Mouse (Mus musculus): ENCODE measurements at regions not wholly inside any gene's neighbourhood (a gene's known extent, or its start where the extent isn't known, plus 50 kb on each side); places are given as distances from the start of the nearest gene placed in this dataset.

DNA sequence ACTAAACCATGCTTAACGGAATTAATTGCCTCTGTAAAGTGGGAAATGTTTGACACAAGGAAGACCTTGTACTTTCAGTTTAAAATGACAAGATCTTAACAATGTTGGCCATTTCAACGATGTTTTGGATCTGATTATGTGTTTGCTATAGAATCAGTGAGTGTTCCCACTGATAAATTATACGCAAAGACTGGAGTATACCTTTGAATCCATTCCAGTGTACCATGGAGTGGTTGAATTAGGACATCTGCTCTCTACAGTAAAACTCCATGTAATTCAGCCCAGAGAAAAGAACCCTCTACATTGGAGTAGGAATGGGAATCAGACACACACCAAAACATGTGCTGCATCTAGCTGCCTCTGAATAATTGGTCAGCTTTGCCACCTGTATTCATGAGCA lies 437.1 kb downstream of the Chl1 start:
- H3K36me3 ChIP-seq (replicated peaks; ENCODE audit: control insufficient read depth, insufficient read depth, low read depth), result no peaks in the 10 kb centered on the region
- TF ChIP-seq CTCF (IDR thresholded peaks at IDR 0.05; ENCODE audit: low read depth) (no peak), EP300 (IDR thresholded peaks at IDR 0.05; ENCODE audit: low read depth) (no peak)
- H3K27me3 ChIP-seq (ENCODE audit: control insufficient read depth, insufficient read depth, low read length), result no peaks in the 10 kb centered on the region
- H3K9me3 ChIP-seq (ENCODE audit: control insufficient read depth, low read length), result no peaks in the 10 kb centered on the region
- no peak overlapping the region for H3K9ac ChIP-seq (replicated peaks)
- no peak overlapping the region for H3K4me3 ChIP-seq (ENCODE audit: insufficient read depth in 1 of 2, low read depth in 2 of 2, low read length in 2 of 2)
- no peak overlapping the region for H3K27ac ChIP-seq
- no peak for ATAC-seq (ENCODE audit: insufficient read depth)
- no peaks in the 10 kb centered on the region for H3K4me1 ChIP-seq (replicated peaks; ENCODE audit: control insufficient read depth in 2 of 2, insufficient read depth in 2 of 2, low read length in 1 of 2)
- H3K4me2 ChIP-seq (ENCODE audit: low read depth), result no peak overlapping the region
- DNase-seq (ENCODE audit: low read depth in 3 of 3, low spot score in 3 of 3), result no peak
- WGBS (ENCODE audit: insufficient replicate concordance), result 56% methylated on average over 3 of the region's 3 CpGs

- Histone ChIP-seq H3K9me3 (ENCODE audit: control insufficient read depth, low read length) (no peaks in the 10 kb centered on the region), H3K27ac (no peak overlapping the region), H3K27me3 (ENCODE audit: control insufficient read depth, insufficient read depth, low read length) (no peaks in the 10 kb centered on the region), H3K4me1 (replicated peaks; ENCODE audit: control insufficient read depth in 2 of 2, insufficient read depth in 2 of 2, low read length in 1 of 2) (no peaks in the 10 kb centered on the region), H3K36me3 (replicated peaks; ENCODE audit: control insufficient read depth, insufficient read depth, low read depth) (no peaks in the 10 kb centered on the region), H3K4me2 (ENCODE audit: low read depth) (no peak overlapping the region), H3K9ac (replicated peaks) (no peak overlapping the region), H3K4me3 (ENCODE audit: insufficient read depth in 1 of 2, low read depth in 2 of 2, low read length in 2 of 2) (no peak overlapping the region)
- no peak for DNase-seq (ENCODE audit: low read depth in 3 of 3, low spot score in 3 of 3)
- TF ChIP-seq EP300 (IDR thresholded peaks at IDR 0.05; ENCODE audit: low read depth) (no peak), CTCF (IDR thresholded peaks at IDR 0.05; ENCODE audit: low read depth) (no peak)
- 48% methylated on average over 1 of the region's 1 CpGs for WGBS (ENCODE audit: insufficient replicate concordance)
- no peak for ATAC-seq (ENCODE audit: insufficient read depth)
Observed at GRCm38 (mm10) chr6:103953134-103953771, 442.9 kb downstream of the Chl1 start.

GRCm38 (mm10) chr6:103959002-103959401 lies 448.6 kb downstream of the Chl1 start:
- H3K36me3 ChIP-seq (replicated peaks; ENCODE audit: control insufficient read depth, insufficient read depth, low read depth), result no peaks in the 10 kb centered on the region
- TF ChIP-seq EP300 (IDR thresholded peaks at IDR 0.05; ENCODE audit: low read depth), result no peak
- no peak for TF ChIP-seq CTCF (IDR thresholded peaks at IDR 0.05; ENCODE audit: low read depth)
- H3K27ac ChIP-seq, result no peak overlapping the region
- 65% methylated on average over 2 of the region's 2 CpGs for WGBS (ENCODE audit: insufficient replicate concordance)
- no peak overlapping the region for H3K4me2 ChIP-seq (ENCODE audit: low read depth)
- no peaks in the 10 kb centered on the region for H3K9me3 ChIP-seq (ENCODE audit: control insufficient read depth, low read length)
- DNase-seq (ENCODE audit: low read depth in 3 of 3, low spot score in 3 of 3) (no peak), ATAC-seq (ENCODE audit: insufficient read depth) (no peak)
- H3K9ac ChIP-seq (replicated peaks), result no peak overlapping the region
- no peak overlapping the region for H3K4me3 ChIP-seq (ENCODE audit: insufficient read depth in 1 of 2, low read depth in 2 of 2, low read length in 2 of 2)
- no peaks in the 10 kb centered on the region for H3K27me3 ChIP-seq (ENCODE audit: control insufficient read depth, insufficient read depth, low read length)
- H3K4me1 ChIP-seq (replicated peaks; ENCODE audit: control insufficient read depth in 2 of 2, insufficient read depth in 2 of 2, low read length in 1 of 2), result no peaks in the 10 kb centered on the region

- H3K27ac ChIP-seq, result no peak overlapping the region
- ATAC-seq (ENCODE audit: insufficient read depth), result no peak
- WGBS (ENCODE audit: insufficient replicate concordance), result 59% methylated on average over 1 of the region's 1 CpGs
- H3K36me3 ChIP-seq (replicated peaks; ENCODE audit: control insufficient read depth, insufficient read depth, low read depth), result no peaks in the 10 kb centered on the region
- no peaks in the 10 kb centered on the region for H3K4me1 ChIP-seq (replicated peaks; ENCODE audit: control insufficient read depth in 2 of 2, insufficient read depth in 2 of 2, low read length in 1 of 2)
- no peaks in the 10 kb centered on the region for H3K9me3 ChIP-seq (ENCODE audit: control insufficient read depth, low read length)
- no peak overlapping the region for H3K4me2 ChIP-seq (ENCODE audit: low read depth)
- no peak for DNase-seq (ENCODE audit: low read depth in 3 of 3, low spot score in 3 of 3)
- TF ChIP-seq CTCF (IDR thresholded peaks at IDR 0.05; ENCODE audit: low read depth), result no peak
- no peak for TF ChIP-seq EP300 (IDR thresholded peaks at IDR 0.05; ENCODE audit: low read depth)
- H3K9ac ChIP-seq (replicated peaks), result no peak overlapping the region
- no peaks in the 10 kb centered on the region for H3K27me3 ChIP-seq (ENCODE audit: control insufficient read depth, insufficient read depth, low read length)
- no peak overlapping the region for H3K4me3 ChIP-seq (ENCODE audit: insufficient read depth in 1 of 2, low read depth in 2 of 2, low read length in 2 of 2)
Observed at GRCm38 (mm10) chr6:103967811-103968420, 457.5 kb downstream of the Chl1 start.

GRCm38 (mm10) chr6:103999186-103999585 lies 488.8 kb downstream of the Chl1 start:
- no peaks in the 10 kb centered on the region for H3K36me3 ChIP-seq (replicated peaks; ENCODE audit: control insufficient read depth, insufficient read depth, low read depth)
- no peak overlapping the region for H3K9ac ChIP-seq (replicated peaks)
- H3K27ac ChIP-seq, result no peak overlapping the region
- no peak for DNase-seq (ENCODE audit: low read depth in 3 of 3, low spot score in 3 of 3)
- no peak overlapping the region for H3K4me2 ChIP-seq (ENCODE audit: low read depth)
- no peak overlapping the region for H3K4me3 ChIP-seq (ENCODE audit: insufficient read depth in 1 of 2, low read depth in 2 of 2, low read length in 2 of 2)
- 54% methylated on average over 1 of the region's 1 CpGs for WGBS (ENCODE audit: insufficient replicate concordance)
- TF ChIP-seq EP300 (IDR thresholded peaks at IDR 0.05; ENCODE audit: low read depth) (no peak), CTCF (IDR thresholded peaks at IDR 0.05; ENCODE audit: low read depth) (no peak)
- no peaks in the 10 kb centered on the region for H3K27me3 ChIP-seq (ENCODE audit: control insufficient read depth, insufficient read depth, low read length)
- no peaks in the 10 kb centered on the region for H3K4me1 ChIP-seq (replicated peaks; ENCODE audit: control insufficient read depth in 2 of 2, insufficient read depth in 2 of 2, low read length in 1 of 2)
- ATAC-seq (ENCODE audit: insufficient read depth), result no peak
- H3K9me3 ChIP-seq (ENCODE audit: control insufficient read depth, low read length), result no peaks in the 10 kb centered on the region

All from liver, embryonic 14.5 days (tissue).